Mouse (Mus musculus) hindbrain, embryonic 16.5 days (tissue): Measurements from ENCODE around the gene Ugt1a6a. TPM values are rescaled to one million over a fixed set of nuclear protein-coding genes. Genes with fewer than 3 reads are reported as not detected.
"Not testable (repeated sequence)": the region's sequence is repeated elsewhere in the genome, so short reads cannot be mapped to it uniquely, and the experiment has no call there.

Experiments used
- ATAC-seq: fragments of 200-750 bp; cut with Nextera tagmentation; 2 replicates; pipeline ENCODE4 v1.8.0; 2017; ENCODE audit warnings: moderate TSS enrichment, moderate library complexity
- H3K27ac ChIP-seq: fragments of 300-500 bp; sonication (generic); 2 replicates; pipeline ENCODE4 v1.5.1; 2014; ENCODE audit warnings: low read depth, mild to moderate bottlenecking, control low read depth, low read length, moderate library complexity
- H3K27me3 ChIP-seq: fragments of 300-500 bp; sonication (generic); replicated peaks from 2 replicates; pipeline ENCODE4 v1.6.1; 2014; ENCODE audit warnings: low read length; ENCODE audit not compliant: control insufficient read depth, insufficient read depth
- H3K36me3 ChIP-seq: fragments of 300-500 bp; sonication (generic); 2 replicates; pipeline ENCODE4 v1.6.1; 2014; ENCODE audit warnings: mild to moderate bottlenecking, low read length, moderate library complexity, mixed read lengths; ENCODE audit not compliant: control insufficient read depth, insufficient read depth
- H3K4me1 ChIP-seq: fragments of 300-500 bp; sonication (generic); 2 replicates; pipeline ENCODE4 v1.6.1; 2014; ENCODE audit warnings: low read depth, low read length; ENCODE audit not compliant: control insufficient read depth, insufficient read depth
- H3K4me2 ChIP-seq: fragments of 300-500 bp; sonication (generic); 2 replicates; pipeline ENCODE4 v1.6.1; 2014; ENCODE audit warnings: mild to moderate bottlenecking, low read length, control low read depth, moderate library complexity
- H3K4me3 ChIP-seq: fragments of 300-500 bp; sonication (generic); 2 replicates; pipeline ENCODE4 v1.5.1; 2014; ENCODE audit warnings: mild to moderate bottlenecking, low read length, control low read depth, moderate library complexity
- H3K9ac ChIP-seq: fragments of 300-500 bp; sonication (generic); 2 replicates; pipeline ENCODE4 v1.6.1; 2014; ENCODE audit warnings: low read depth, mild to moderate bottlenecking, control low read depth, low read length, moderate library complexity
- H3K9me3 ChIP-seq: fragments of 300-500 bp; sonication (generic); 2 replicates; pipeline ENCODE4 v1.6.1; 2014; ENCODE audit warnings: mild to moderate bottlenecking, low read length, moderate library complexity; ENCODE audit not compliant: control insufficient read depth
- WGBS: fragments of 180-500 bp; shearing (Covaris S2); extraction: QIAGEN DNeasy Blood & Tissue Kit; methylation state at CpG from one replicate; pipeline ENCODE4 v1.1.7; 2014; 5-methylcytosine and 5-hydroxymethylcytosine counted together
- polyA plus RNA-seq: library from polyadenylated mRNA; unstranded; fragments of >200 nt; fragmentation: Nextera tagmentation; extraction: Ambion mirVana; gene quantifications from 2 replicates; pipeline ENCODE4 v1.2.1, GENCODE M21; 2015

Ugt1a6a gene
- polyA plus RNA-seq, 1 experiment from 2014 or later: 5.6 TPM

- H3K9me3 ChIP-seq, H3K4me2 ChIP-seq, H3K9ac ChIP-seq, H3K27me3 ChIP-seq, H3K27ac ChIP-seq, H3K36me3 ChIP-seq, H3K4me3 ChIP-seq, ATAC-seq, H3K4me1 ChIP-seq: not testable (repeated sequence)
- WGBS: 82% methylated on average over 4 of the region's 5 CpGs
These were observed 30.7 kb upstream of the Ugt1a6a start for GRCm38 (mm10) chr1:88103697-88104468.

- H3K27me3 ChIP-seq: no peaks in the 10 kb centered on the region
- H3K4me2 ChIP-seq: no peak overlapping the region
- H3K36me3 ChIP-seq: no peaks in the 10 kb centered on the region
- H3K9ac ChIP-seq: no peak overlapping the region
- H3K4me1 ChIP-seq: no peaks in the 10 kb centered on the region
- ATAC-seq: no peak
- no peaks in the 10 kb centered on the region for H3K9me3 ChIP-seq
- H3K4me3 ChIP-seq: no peak overlapping the region
- 85% methylated on average over 1 of the region's 1 CpGs for WGBS
- no peak overlapping the region for H3K27ac ChIP-seq
These were observed 29.8 kb upstream of the Ugt1a6a start for GRCm38 (mm10) chr1:88104667-88105430.

GRCm38 (mm10) chr1:88105656-88106055 lies 29.0 kb upstream of the Ugt1a6a start:
- H3K4me2 ChIP-seq: no peak overlapping the region
- ATAC-seq: no peak
- WGBS: 71% methylated on average over 2 of the region's 2 CpGs
- no peaks in the 10 kb centered on the region for H3K9me3 ChIP-seq
- no peaks in the 10 kb centered on the region for H3K27me3 ChIP-seq
- no peaks in the 10 kb centered on the region for H3K4me1 ChIP-seq
- H3K9ac ChIP-seq: no peak overlapping the region
- H3K4me3 ChIP-seq: no peak overlapping the region
- H3K36me3 ChIP-seq: no peaks in the 10 kb centered on the region
- no peak overlapping the region for H3K27ac ChIP-seq

GRCm38 (mm10) chr1:88109027-88109557 lies 25.5 kb upstream of the Ugt1a6a start:
- 68% methylated on average over 2 of the region's 2 CpGs for WGBS
- H3K9me3 ChIP-seq, ATAC-seq, H3K9ac ChIP-seq, H3K36me3 ChIP-seq, H3K27me3 ChIP-seq, H3K4me1 ChIP-seq, H3K4me3 ChIP-seq, H3K4me2 ChIP-seq, H3K27ac ChIP-seq: not testable (repeated sequence)

GRCm38 (mm10) chr1:88109604-88110003 lies 25.0 kb upstream of the Ugt1a6a start:
- WGBS: 84% methylated on average over 2 of the region's 2 CpGs
- not testable (repeated sequence) for H3K27ac ChIP-seq, H3K4me2 ChIP-seq, H3K36me3 ChIP-seq, H3K4me3 ChIP-seq, ATAC-seq, H3K4me1 ChIP-seq, H3K9ac ChIP-seq, H3K9me3 ChIP-seq, H3K27me3 ChIP-seq

GRCm38 (mm10) chr1:88112769-88113168 lies 21.8 kb upstream of the Ugt1a6a start:
- H3K4me2 ChIP-seq, ATAC-seq, H3K9me3 ChIP-seq, H3K27me3 ChIP-seq, H3K4me3 ChIP-seq, H3K27ac ChIP-seq, H3K4me1 ChIP-seq, H3K36me3 ChIP-seq, H3K9ac ChIP-seq: not testable (repeated sequence)
- WGBS: 93% methylated on average over 6 of the region's 6 CpGs

- not testable (repeated sequence) for ATAC-seq, H3K9ac ChIP-seq, H3K4me2 ChIP-seq, H3K36me3 ChIP-seq, H3K4me3 ChIP-seq, H3K27me3 ChIP-seq, H3K4me1 ChIP-seq, H3K27ac ChIP-seq, H3K9me3 ChIP-seq
- WGBS: 12% methylated on average over 4 of the region's 4 CpGs
These were observed 14.1 kb upstream of the Ugt1a6a start for GRCm38 (mm10) chr1:88120550-88120949.

- not testable (repeated sequence) for H3K9ac ChIP-seq, ATAC-seq, H3K36me3 ChIP-seq, H3K4me1 ChIP-seq, H3K27me3 ChIP-seq, H3K9me3 ChIP-seq, H3K4me2 ChIP-seq, H3K27ac ChIP-seq, H3K4me3 ChIP-seq
- no CpG with 5 or more reads among the region's 1 CpGs for WGBS
These were observed 13.1 kb upstream of the Ugt1a6a start for GRCm38 (mm10) chr1:88121521-88121920.

- ATAC-seq, H3K27me3 ChIP-seq, H3K4me2 ChIP-seq, H3K27ac ChIP-seq, H3K36me3 ChIP-seq, H3K9me3 ChIP-seq, H3K9ac ChIP-seq, H3K4me3 ChIP-seq, H3K4me1 ChIP-seq: not testable (repeated sequence)
- WGBS: 85% methylated on average over 3 of the region's 4 CpGs
These were observed 8.7 kb upstream of the Ugt1a6a start for GRCm38 (mm10) chr1:88125827-88126360.
